In genomic region chr17:83914603-83915002, GRCm38 (mm10) we compare ENCODE assay signal across 23 mouse cellular contexts.
A peak's percentile ranks its signal among the peaks of the same experiment; 100 is the strongest.
DNase-seq lines count a peak whose midpoint lies in the region; ATAC-seq and TF ChIP-seq lines count a peak whose summit lies in the region.
"Had no signal": no experiment of that assay in that cellular context is flagged by ENCODE, and none has a peak within 500 bp of the region (broad histone marks: within the 10 kb centered on the region; RNA-seq: fewer than 3 reads in every experiment).

No protein-coding gene starts in this region.

- whole genome bisulfite sequencing in embryonic facial prominence, embryonic 10.5 days = 79% methylated on average over 1 of the region's 1 CpGs
- WGBS in limb, embryonic 10.5 days = 76% methylated on average over 1 of the region's 1 CpGs

- no peak overlapping the region for H3K9ac ChIP-seq in CH12.LX (ENCODE audit: insufficient read depth, low read depth)
- H3K9ac ChIP-seq: hindbrain, embryonic 13.5 days had no signal

- no peak overlapping the region for H3K27ac ChIP-seq in CH12.LX (ENCODE audit: insufficient read depth, low read depth)
- H3K27ac ChIP-seq in embryonic facial prominence, embryonic 10.5 days (replicated peaks) = peak overlapping the region; percentile 90
- H3K27ac ChIP-seq in limb, embryonic 10.5 days = peak overlapping the region; percentile 94
- H3K27ac ChIP-seq: hindbrain, embryonic 13.5 days; left cerebral cortex, adult 2 months had no signal

- no peak for TF ChIP-seq RAD21 in CH12.LX (IDR thresholded peaks at IDR 0.05; ENCODE audit: low read depth, low read length)

- no peak overlapping the region for H3K4me2 ChIP-seq in CH12.LX (ENCODE audit: insufficient read depth, low read depth, poor library complexity, severe bottlenecking)
- H3K4me2 ChIP-seq: heart, embryonic 11.5 days; hindbrain, embryonic 13.5 days had no signal

- TF ChIP-seq POLR2A in CH12.LX (IDR thresholded peaks at IDR 0.05; ENCODE audit: low read depth, low read length) = no peak

- no peaks in the 10 kb centered on the region for H3K79me2 ChIP-seq in CH12.LX (replicated peaks; ENCODE audit: control insufficient read depth, extremely low read depth, insufficient read depth, poor library complexity, severe bottlenecking)

- dilution Hi-C loops in CH12.LX (cut with MboI; ENCODE audit: extremely low pct_ligation_motif_present, extremely low pct_unique_long_range_greater_than_20kb, low sequenced_read_pairs) = no loop called here

- no peaks in the 10 kb centered on the region for H3K27me3 ChIP-seq in CH12.LX (replicated peaks)
- H3K27me3 ChIP-seq in embryonic facial prominence, embryonic 10.5 days (replicated peaks; ENCODE audit: low read depth, poor library complexity, severe bottlenecking) = no peaks in the 10 kb centered on the region
- H3K27me3 ChIP-seq in limb, embryonic 10.5 days (ENCODE audit: low read depth, poor library complexity, severe bottlenecking) = no peaks in the 10 kb centered on the region
- H3K27me3 ChIP-seq: hindbrain, embryonic 13.5 days; Patski had no signal

- no peak overlapping the region for H3K4me3 ChIP-seq in CH12.LX (replicated peaks in 1 of 3; ENCODE audit: low read depth in 2 of 3, low read length in 2 of 3, poor library complexity in 1 of 3)
- H3K4me3 ChIP-seq in embryonic facial prominence, embryonic 10.5 days = no peak overlapping the region
- H3K4me3 ChIP-seq in limb, embryonic 10.5 days = no peak overlapping the region
- H3K4me3 ChIP-seq: hindbrain, embryonic 13.5 days; left cerebral cortex, adult 2 months had no signal

- H3K9me3 ChIP-seq in CH12.LX (replicated peaks; ENCODE audit: low read length) = no peaks in the 10 kb centered on the region
- no peaks in the 10 kb centered on the region for H3K9me3 ChIP-seq in embryonic facial prominence, embryonic 10.5 days
- no peaks in the 10 kb centered on the region for H3K9me3 ChIP-seq in limb, embryonic 10.5 days (replicated peaks)
- H3K9me3 ChIP-seq: hindbrain, embryonic 13.5 days had no signal

- DNase-seq in CH12.LX (ENCODE audit: extremely low read depth) = peak; percentile 38
- DNase-seq in embryonic facial prominence, embryonic 10.5 days (ENCODE audit: low spot score) = no peak
- DNase-seq in limb, embryonic 10.5 days (ENCODE audit: low spot score) = no peak
- DNase-seq in urinary bladder, postnatal 14 days (ENCODE audit: low spot score) = no peak
- no peak for DNase-seq in heart, adult 11 months
- DNase-seq: adrenal gland, postnatal 10 days; cerebellum, adult 9-10 months; gastrocnemius, postnatal 36 days; heart, postnatal 14 days; kidney, adult 8-10 months; kidney, postnatal 14 days; liver; lung, adult 18-20 months; lung, postnatal 14 days; thymus, adult 2 months had no signal

- H3K36me3 ChIP-seq in CH12.LX (replicated peaks in 1 of 2; ENCODE audit: control insufficient read depth in 1 of 2, insufficient read depth in 1 of 2, low read length in 1 of 2) = no peaks in the 10 kb centered on the region
- no peaks in the 10 kb centered on the region for H3K36me3 ChIP-seq in embryonic facial prominence, embryonic 10.5 days (replicated peaks)
- H3K36me3 ChIP-seq in limb, embryonic 10.5 days = no peaks in the 10 kb centered on the region
- H3K36me3 ChIP-seq: hindbrain, embryonic 13.5 days had no signal

- in situ Hi-C loops in CH12.LX (cut with MboI; ENCODE audit: low pct_ligation_motif_present, low pct_unique_long_range_greater_than_20kb, low sequenced_read_pairs) = loop anchor here (25.0 kb wide), 1 partner anchor 473 kb away; no protein-coding TSS in a partner anchor

- ATAC-seq in megakaryocyte-erythroid progenitor cell, adult 5-6 weeks (replicated peaks; ENCODE audit: low FRiP score, low TSS enrichment, poor library complexity, severe bottlenecking) = 0 out of 2 replicates have a peak, but pooled peaks have one; percentile 16
- ATAC-seq in frontal cortex, adult (ENCODE audit: low TSS enrichment) = no peak
- ATAC-seq: forebrain, embryonic 16.5 days; inflammation-experienced regulatory T-cells, adult 6 months; Patski had no signal

- peaks cover 22 to 64% of the 10 kb centered on the region in 2 experiments for H3K4me1 ChIP-seq in CH12.LX (ENCODE audit: control insufficient read depth in 1 of 2, insufficient read depth in 2 of 2)
- peaks cover 69% of the 10 kb centered on the region for H3K4me1 ChIP-seq in embryonic facial prominence, embryonic 10.5 days
- H3K4me1 ChIP-seq in limb, embryonic 10.5 days = peaks cover 78% of the 10 kb centered on the region

- no peak for TF ChIP-seq CTCF in CH12.LX (conservative IDR thresholded peaks at IDR 0.05 in 1 of 2, IDR thresholded peaks at IDR 0.05 in 1 of 2; ENCODE audit: low read depth in 2 of 2, low read length in 2 of 2)

- no peak for TF ChIP-seq EP300 in CH12.LX (IDR thresholded peaks at IDR 0.05; ENCODE audit: low read length)

TF ChIP-seq in CH12.LX, 34 proteins besides CTCF, POLR2A, EP300 and RAD21:
- TF ChIP-seq SIN3A (IDR thresholded peaks at IDR 0.05; ENCODE audit: low read length) = no peak
- TF ChIP-seq ZC3H11A (IDR thresholded peaks at IDR 0.05; ENCODE audit: low read depth, low read length) = no peak
- no peak for TF ChIP-seq HCFC1 (IDR thresholded peaks at IDR 0.05; ENCODE audit: low read depth, low read length)
- no peak for TF ChIP-seq ELF1 (IDR thresholded peaks at IDR 0.05; ENCODE audit: low read depth, low read length)
- TF ChIP-seq TBP (conservative IDR thresholded peaks at IDR 0.05; ENCODE audit: low read depth, low read length) = no peak
- TF ChIP-seq TCF12 (IDR thresholded peaks at IDR 0.05; ENCODE audit: low read depth, low read length) = no peak
- TF ChIP-seq RCOR1 (conservative IDR thresholded peaks at IDR 0.05; ENCODE audit: low read depth, low read length) = no peak
- TF ChIP-seq IRF4 (IDR thresholded peaks at IDR 0.05; ENCODE audit: low read depth, low read length) = no peak
- TF ChIP-seq SMC3 (IDR thresholded peaks at IDR 0.05; ENCODE audit: low read depth, low read length) = no peak
- no peak for TF ChIP-seq MXI1 (IDR thresholded peaks at IDR 0.05; ENCODE audit: low read depth, low read length)
- no peak for TF ChIP-seq USF1 (IDR thresholded peaks at IDR 0.05; ENCODE audit: low read depth, low read length)
- TF ChIP-seq USF2 (conservative IDR thresholded peaks at IDR 0.05; ENCODE audit: low read depth, low read length) = no peak
- no peak for TF ChIP-seq ETS1 (conservative IDR thresholded peaks at IDR 0.05; ENCODE audit: low read depth, low read length)
- TF ChIP-seq ZKSCAN1 (IDR thresholded peaks at IDR 0.05; ENCODE audit: borderline replicate concordance, low read depth, low read length) = no peak
- no peak for TF ChIP-seq NELFE (IDR thresholded peaks at IDR 0.05; ENCODE audit: low read depth, low read length)
- TF ChIP-seq E2F4 (IDR thresholded peaks at IDR 0.05; ENCODE audit: insufficient replicate concordance, low read depth, low read length) = no peak
- no peak for TF ChIP-seq MEF2A (IDR thresholded peaks at IDR 0.05; ENCODE audit: borderline replicate concordance, low read depth, low read length)
- TF ChIP-seq GABPA (IDR thresholded peaks at IDR 0.05; ENCODE audit: insufficient replicate concordance, low read depth, low read length) = no peak
